Comparison of ENCODE assay signal across 16 mouse cellular contexts in the genomic region with DNA sequence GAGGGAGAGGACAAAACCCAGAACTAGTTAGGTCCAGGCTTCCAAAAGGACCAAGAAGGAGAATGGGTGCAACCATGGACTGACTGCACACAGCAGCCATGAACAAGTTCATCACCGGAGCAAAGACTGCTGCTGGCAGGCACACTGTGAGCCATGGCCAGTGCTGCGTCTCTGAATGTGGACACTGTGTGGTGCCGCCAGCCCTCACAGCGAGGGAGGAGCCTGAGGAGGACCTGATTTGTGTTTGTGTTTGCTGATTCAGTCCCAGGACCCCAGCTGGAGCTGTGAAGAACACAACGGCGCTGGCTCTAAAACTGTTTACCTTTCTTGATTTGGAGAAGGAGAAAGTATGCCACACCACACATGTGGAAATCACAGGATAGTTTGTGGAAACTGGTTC. TPM values are rescaled to one million over a fixed set of nuclear protein-coding genes. Genes with fewer than 3 reads are reported as not detected.
DNase-seq lines count a peak whose midpoint lies in the region; ATAC-seq and TF ChIP-seq lines count a peak whose summit lies in the region.
"Had no signal": no experiment of that assay in that cellular context is flagged by ENCODE, and none has a peak within 500 bp of the region (broad histone marks: within the 10 kb centered on the region; RNA-seq: fewer than 3 reads in every experiment).

No protein-coding gene starts in this region.

- ATAC-seq in hindbrain, postnatal 0 days: no peak
- ATAC-seq in hindbrain, embryonic 12.5 days (ENCODE audit: low FRiP score): no peak
- no peak for ATAC-seq in megakaryocyte, adult 5-6 weeks (ENCODE audit: poor library complexity, severe bottlenecking)
- ATAC-seq in liver, postnatal 0 days: no peak
- ATAC-seq: intestine, embryonic 15.5 days; midbrain, embryonic 13.5 days had no signal

- H3K9me3 ChIP-seq in hindbrain, postnatal 0 days (ENCODE audit: low read length): no peaks in the 10 kb centered on the region
- H3K9me3 ChIP-seq in hindbrain, embryonic 12.5 days (replicated peaks): 0 out of 2 replicates have a peak, but pooled peaks cover 2% of the 10 kb centered on the region
- H3K9me3 ChIP-seq in megakaryocyte, embryonic 14.5 days: peaks cover 4% of the 10 kb centered on the region; the same call in 1 of the 2 replicates
- H3K9me3 ChIP-seq in liver, postnatal 0 days (ENCODE audit: low read length): no peaks in the 10 kb centered on the region
- H3K9me3 ChIP-seq: forebrain, embryonic 12.5 days; intestine, embryonic 15.5 days; liver, embryonic 15.5 days; midbrain, embryonic 13.5 days; neural tube, embryonic 13.5 days had no signal

- DNase-seq in cerebellum, adult 18-20 months: peak; percentile 19 to 26
- no peak for DNase-seq in cerebellum, adult 8-10 months
- DNase-seq in hindbrain, postnatal 0 days (ENCODE audit: low spot score): peak; percentile 23
- peak; percentile 17 for DNase-seq in liver, postnatal 0 days
- no peak for DNase-seq in left cerebral cortex, adult 18-20 months (ENCODE audit: low spot score in 2 of 2)
- DNase-seq: gastrocnemius, postnatal 14 days; right cerebral cortex, postnatal 25 days; thymus, postnatal 36 days had no signal

- no peak overlapping the region for H3K27ac ChIP-seq in hindbrain, postnatal 0 days
- H3K27ac ChIP-seq in hindbrain, embryonic 12.5 days: no peak overlapping the region
- peak overlapping the region; percentile 13; the same call in 1 of the 2 replicates for H3K27ac ChIP-seq in liver, postnatal 0 days (ENCODE audit: low read depth)
- H3K27ac ChIP-seq: forebrain, embryonic 12.5 days; intestine, embryonic 15.5 days; liver, embryonic 15.5 days; midbrain, embryonic 13.5 days; neural tube, embryonic 13.5 days had no signal

- no peak overlapping the region for H3K4me3 ChIP-seq in hindbrain, postnatal 0 days (ENCODE audit: low read length)
- no peak overlapping the region for H3K4me3 ChIP-seq in hindbrain, embryonic 12.5 days
- peak overlapping the region; percentile 48 for H3K4me3 ChIP-seq in megakaryocyte, embryonic 14.5 days (replicated peaks)
- no peak overlapping the region for H3K4me3 ChIP-seq in liver, postnatal 0 days (ENCODE audit: low read depth, low read length)
- H3K4me3 ChIP-seq: forebrain, embryonic 12.5 days; intestine, embryonic 15.5 days; liver, embryonic 15.5 days; midbrain, embryonic 13.5 days; neural tube, embryonic 13.5 days had no signal

- WGBS in hindbrain, postnatal 0 days: 24% methylated on average over 6 of the region's 6 CpGs
- 38% methylated on average over 6 of the region's 6 CpGs for WGBS in hindbrain, embryonic 12.5 days
- WGBS in liver, postnatal 0 days (ENCODE audit: insufficient replicate concordance): 56% methylated on average over 6 of the region's 6 CpGs

- no peaks in the 10 kb centered on the region for H3K36me3 ChIP-seq in hindbrain, postnatal 0 days (ENCODE audit: insufficient read depth, low read length)
- peaks cover 5% of the 10 kb centered on the region; the same call in 1 of the 2 replicates for H3K36me3 ChIP-seq in hindbrain, embryonic 12.5 days
- H3K36me3 ChIP-seq in megakaryocyte, embryonic 14.5 days (replicated peaks; ENCODE audit: low read length): peaks cover 75% of the 10 kb centered on the region
- peaks cover 2% of the 10 kb centered on the region; the same call in 1 of the 2 replicates for H3K36me3 ChIP-seq in liver, postnatal 0 days (replicated peaks; ENCODE audit: insufficient read depth, low read length)
- H3K36me3 ChIP-seq: intestine, embryonic 15.5 days; midbrain, embryonic 13.5 days had no signal

- H3K4me1 ChIP-seq in hindbrain, postnatal 0 days (ENCODE audit: insufficient read depth, low read length): peaks cover 6% of the 10 kb centered on the region; the same call in 1 of the 2 replicates
- H3K4me1 ChIP-seq in hindbrain, embryonic 12.5 days: peaks cover 6% of the 10 kb centered on the region; the same call in 1 of the 2 replicates
- H3K4me1 ChIP-seq in megakaryocyte, embryonic 14.5 days: peaks cover 60% of the 10 kb centered on the region
- peaks cover 7% of the 10 kb centered on the region for H3K4me1 ChIP-seq in liver, postnatal 0 days (ENCODE audit: insufficient read depth)
- H3K4me1 ChIP-seq: forebrain, embryonic 12.5 days had no signal

- H3K27me3 ChIP-seq in hindbrain, postnatal 0 days (ENCODE audit: insufficient read depth, low read length): no peaks in the 10 kb centered on the region
- H3K27me3 ChIP-seq in hindbrain, embryonic 12.5 days: no peaks in the 10 kb centered on the region
- H3K27me3 ChIP-seq in megakaryocyte, embryonic 14.5 days (replicated peaks): no peaks in the 10 kb centered on the region
- no peaks in the 10 kb centered on the region for H3K27me3 ChIP-seq in liver, postnatal 0 days (ENCODE audit: insufficient read depth, low read length)
- H3K27me3 ChIP-seq: forebrain, embryonic 12.5 days; intestine, embryonic 15.5 days; liver, embryonic 15.5 days; midbrain, embryonic 13.5 days; neural tube, embryonic 13.5 days had no signal

- H3K4me2 ChIP-seq in hindbrain, postnatal 0 days (ENCODE audit: low read depth, low read length): no peak overlapping the region
- no peak overlapping the region for H3K4me2 ChIP-seq in hindbrain, embryonic 12.5 days (replicated peaks)
- H3K4me2 ChIP-seq in liver, postnatal 0 days (ENCODE audit: low read depth, low read length): no peak overlapping the region
- H3K4me2 ChIP-seq: forebrain, embryonic 12.5 days; intestine, embryonic 15.5 days; liver, embryonic 15.5 days; midbrain, embryonic 13.5 days; neural tube, embryonic 13.5 days had no signal

- no peak for TF ChIP-seq EP300 in liver, postnatal 0 days (IDR thresholded peaks at IDR 0.05; ENCODE audit: low read depth)

- TF ChIP-seq CTCF in hindbrain, postnatal 0 days (IDR thresholded peaks at IDR 0.05; ENCODE audit: low read depth): no peak
- no peak for TF ChIP-seq CTCF in liver, postnatal 0 days (IDR thresholded peaks at IDR 0.05; ENCODE audit: low read depth)

- H3K9ac ChIP-seq in hindbrain, postnatal 0 days (replicated peaks; ENCODE audit: low read length): no peak overlapping the region
- no peak overlapping the region for H3K9ac ChIP-seq in hindbrain, embryonic 12.5 days
- no peak overlapping the region for H3K9ac ChIP-seq in liver, postnatal 0 days (replicated peaks)
- H3K9ac ChIP-seq: forebrain, embryonic 12.5 days; intestine, embryonic 15.5 days; liver, embryonic 15.5 days; midbrain, embryonic 13.5 days; neural tube, embryonic 13.5 days had no signal

RNA-seq across cellular contexts. Expression of a gene that starts 22.9 kb away (rescaled TPM):
- 17.3 and 22.8 TPM in 2 replicates for total RNA-seq in hindbrain, postnatal 0 days (2014; rRNA removed)
- 23.8 and 27.0 TPM in 2 replicates for polyA plus RNA-seq in hindbrain, postnatal 0 days (2015; fragmentation: Nextera tagmentation; extraction: Ambion mirVana)
- polyA plus RNA-seq in hindbrain, embryonic 12.5 days (2016; fragmentation: Nextera tagmentation; extraction: Ambion mirVana): 41.1 and 42.0 TPM in 2 replicates
- polyA plus RNA-seq in megakaryocyte, embryonic 14.5 days (2012; ENCODE audit: insufficient read depth, low replicate concordance): 11.7 and 15.7 TPM in 2 replicates
- 69.5 and 73.3 TPM in 2 replicates for total RNA-seq in megakaryocyte, adult 5-6 weeks (2015)
- 43.1 and 61.4 TPM in 2 replicates for total RNA-seq in megakaryocyte, adult 5-6 weeks (2017)
- 23.2 and 25.3 TPM in 2 replicates for polyA plus RNA-seq in liver, postnatal 0 days (2015; fragmentation: Nextera tagmentation; extraction: Ambion mirVana)
- 10 to 100 TPM; 79.4 to 85.9 TPM for total RNA-seq in left cerebral cortex, adult 18-20 months (2021)

Comparison
In these comparisons a context has a peak if more than half of its experiments do, and no peak if none do; other contexts are left out.
1. DNase-seq: peak in cerebellum, adult 18-20 months (2 of 2), hindbrain, postnatal 0 days (single experiment) and liver, postnatal 0 days (single experiment); none in cerebellum, adult 8-10 months (single experiment) and left cerebral cortex, adult 18-20 months (0 of 2).